Mouse (Mus musculus): Measurements from ENCODE around the gene Ddx23. TPM values are rescaled to one million over a fixed set of nuclear protein-coding genes. Genes with fewer than 3 reads are reported as not detected.
A peak's percentile ranks its signal among the peaks of the same experiment; 100 is the strongest.

The Ddx23 gene
- total and polyA plus RNA-seq, 3 experiments = 194 to 252 (median 213) TPM

DNA sequence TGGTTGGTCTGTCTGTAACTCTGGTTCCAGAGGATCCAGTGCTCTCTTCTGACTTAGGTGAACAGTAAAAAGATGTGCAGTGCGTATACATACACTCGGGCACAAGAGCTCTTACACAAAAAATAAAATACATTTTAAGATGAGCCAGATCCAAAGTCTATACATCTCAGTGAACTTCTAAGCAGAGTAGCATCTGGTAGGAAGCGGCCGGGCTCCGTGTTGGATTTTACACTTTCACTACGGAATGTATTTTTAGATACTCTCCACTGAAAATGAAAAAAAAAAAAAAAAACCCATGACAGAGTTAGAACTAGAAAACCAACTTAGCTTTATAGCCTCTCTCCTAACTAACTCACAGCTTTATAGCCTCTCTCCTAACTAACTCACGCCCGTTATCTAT lies 18.0 kb upstream of the Ddx23 start:
- Histone ChIP-seq H3K36me3 (ENCODE audit: control insufficient read depth in 1 of 2, insufficient read depth in 2 of 2, low read length in 2 of 2) (peaks cover 0 to 46% of the 10 kb centered on the region in 2 experiments; a peak in 2 of 4 replicates), H3K4me3 (ENCODE audit: control insufficient read depth in 1 of 2, insufficient read depth in 1 of 2, low read depth in 2 of 2, low read length in 2 of 2) (no peak overlapping the region), H3K9me3 (replicated peaks; ENCODE audit: insufficient read depth, low read length) (no peaks in the 10 kb centered on the region), H3K79me2 (ENCODE audit: control insufficient read depth, insufficient read depth, low read length, poor library complexity) (no peaks in the 10 kb centered on the region), H3K9ac (ENCODE audit: control insufficient read depth, low read depth, low read length, poor library complexity, severe bottlenecking) (no peak overlapping the region), H3K27me3 (ENCODE audit: control insufficient read depth in 1 of 2, insufficient read depth in 2 of 2, low read length in 2 of 2) (no peaks in the 10 kb centered on the region), H3K4me1 (ENCODE audit: control insufficient read depth in 1 of 2, insufficient read depth in 2 of 2, low read length in 2 of 2) (peaks cover 35 to 59% of the 10 kb centered on the region in 2 experiments), H3K27ac (ENCODE audit: control insufficient read depth, low read depth, low read length) (no peak overlapping the region)
- DNase-seq (ENCODE audit: low read depth, low spot score) = no peak
- TF ChIP-seq MEF2A (IDR thresholded peaks at IDR 0.05; ENCODE audit: extremely low read depth, insufficient replicate concordance, low read depth, low read length, poor library complexity, severe bottlenecking) = 0 out of 2 replicates have a peak, but pooled peaks have one; percentile 42
- TF ChIP-seq ZNF384 (IDR thresholded peaks at IDR 0.05; ENCODE audit: low read depth, low read length) = peak; percentile 36; the same call in 1 of the 2 replicates
- TF ChIP-seq RCOR1 (IDR thresholded peaks at IDR 0.05; ENCODE audit: low read depth, low read length) = no peak
- TF ChIP-seq SIN3A (IDR thresholded peaks at IDR 0.05; ENCODE audit: low read length) = no peak
- peak; percentile 39; the same call in 1 of the 2 replicates for TF ChIP-seq BHLHE40 (IDR thresholded peaks at IDR 0.05; ENCODE audit: borderline replicate concordance, low read depth, low read length)
- peak in 1 of 2 experiments; percentile 14; a peak in 1 of 4 replicates for TF ChIP-seq EP300 (IDR thresholded peaks at IDR 0.05; ENCODE audit: low read depth in 1 of 2, low read length in 2 of 2)
- no peak for TF ChIP-seq SMC3 (IDR thresholded peaks at IDR 0.05; ENCODE audit: low read depth, low read length)

DNA sequence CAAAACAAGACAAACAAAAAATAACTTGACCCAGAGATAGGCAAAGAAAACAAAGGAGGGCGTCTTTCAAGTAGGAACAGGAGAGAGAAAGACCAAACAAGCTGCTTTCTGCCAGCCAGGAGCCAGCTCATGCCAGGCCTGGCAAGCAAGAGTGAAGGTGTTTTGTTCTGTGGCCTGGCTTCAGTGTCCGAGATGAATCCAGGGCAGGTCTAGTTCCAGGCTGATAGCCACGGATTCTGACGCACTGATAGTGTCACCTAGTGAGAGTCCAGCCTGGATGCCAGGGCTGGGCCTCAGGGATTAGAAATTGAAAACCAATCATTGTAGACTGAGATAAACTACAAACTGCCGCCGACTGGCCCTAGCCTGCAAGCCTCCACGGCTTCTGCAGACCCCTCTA lies 15.3 kb upstream of the Ddx23 start:
- no peaks in the 10 kb centered on the region for H3K9me3 ChIP-seq (replicated peaks; ENCODE audit: insufficient read depth, low read length)
- no peak for DNase-seq (ENCODE audit: low read depth, low spot score)
- TF ChIP-seq JUND (IDR thresholded peaks at IDR 0.05; ENCODE audit: low read depth, low read length) (no peak), MAZ (IDR thresholded peaks at IDR 0.05; ENCODE audit: low read depth, low read length) (no peak), ELF1 (IDR thresholded peaks at IDR 0.05; ENCODE audit: low read depth, low read length) (no peak), POLR2AphosphoS5 (IDR thresholded peaks at IDR 0.05; ENCODE audit: borderline replicate concordance, low read depth, low read length) (no peak), MXI1 (IDR thresholded peaks at IDR 0.05; ENCODE audit: low read depth, low read length) (no peak; the same call in 1 of the 2 replicates), ZC3H11A (IDR thresholded peaks at IDR 0.05; ENCODE audit: low read depth, low read length) (no peak), TBP (IDR thresholded peaks at IDR 0.05; ENCODE audit: low read depth, low read length) (no peak)
- peak overlapping the region; percentile 56 for H3K9ac ChIP-seq (ENCODE audit: control insufficient read depth, low read depth, low read length, poor library complexity, severe bottlenecking)
- no peaks in the 10 kb centered on the region for H3K79me2 ChIP-seq (ENCODE audit: control insufficient read depth, insufficient read depth, low read length, poor library complexity)
- H3K4me3 ChIP-seq (ENCODE audit: control insufficient read depth in 1 of 2, insufficient read depth in 1 of 2, low read depth in 2 of 2, low read length in 2 of 2) = peak overlapping the region; percentile 50 to 76
- 0 out of 2 replicates have a peak overlapping the region, but pooled peaks have one; percentile 5 for H3K27ac ChIP-seq (ENCODE audit: control insufficient read depth, low read depth, low read length)
- peaks cover 21 to 41% of the 10 kb centered on the region in 2 experiments for H3K4me1 ChIP-seq (ENCODE audit: control insufficient read depth in 1 of 2, insufficient read depth in 2 of 2, low read length in 2 of 2)
- H3K27me3 ChIP-seq (ENCODE audit: control insufficient read depth in 1 of 2, insufficient read depth in 2 of 2, low read length in 2 of 2) = no peaks in the 10 kb centered on the region
- peaks cover 0 to 33% of the 10 kb centered on the region in 2 experiments; a peak in 2 of 4 replicates for H3K36me3 ChIP-seq (ENCODE audit: control insufficient read depth in 1 of 2, insufficient read depth in 2 of 2, low read length in 2 of 2)

Data from MEL (cell line).